Mouse (Mus musculus): ENCODE data around the gene Ppm1e. TPM values are rescaled to one million over a fixed set of nuclear protein-coding genes. Genes with fewer than 3 reads are reported as not detected.
A peak's percentile ranks its signal among the peaks of the same experiment; 100 is the strongest.

Gene Ppm1e
- 10 to 100 TPM; 18.1 to 18.7 TPM for total RNA-seq (2021)

DNA sequence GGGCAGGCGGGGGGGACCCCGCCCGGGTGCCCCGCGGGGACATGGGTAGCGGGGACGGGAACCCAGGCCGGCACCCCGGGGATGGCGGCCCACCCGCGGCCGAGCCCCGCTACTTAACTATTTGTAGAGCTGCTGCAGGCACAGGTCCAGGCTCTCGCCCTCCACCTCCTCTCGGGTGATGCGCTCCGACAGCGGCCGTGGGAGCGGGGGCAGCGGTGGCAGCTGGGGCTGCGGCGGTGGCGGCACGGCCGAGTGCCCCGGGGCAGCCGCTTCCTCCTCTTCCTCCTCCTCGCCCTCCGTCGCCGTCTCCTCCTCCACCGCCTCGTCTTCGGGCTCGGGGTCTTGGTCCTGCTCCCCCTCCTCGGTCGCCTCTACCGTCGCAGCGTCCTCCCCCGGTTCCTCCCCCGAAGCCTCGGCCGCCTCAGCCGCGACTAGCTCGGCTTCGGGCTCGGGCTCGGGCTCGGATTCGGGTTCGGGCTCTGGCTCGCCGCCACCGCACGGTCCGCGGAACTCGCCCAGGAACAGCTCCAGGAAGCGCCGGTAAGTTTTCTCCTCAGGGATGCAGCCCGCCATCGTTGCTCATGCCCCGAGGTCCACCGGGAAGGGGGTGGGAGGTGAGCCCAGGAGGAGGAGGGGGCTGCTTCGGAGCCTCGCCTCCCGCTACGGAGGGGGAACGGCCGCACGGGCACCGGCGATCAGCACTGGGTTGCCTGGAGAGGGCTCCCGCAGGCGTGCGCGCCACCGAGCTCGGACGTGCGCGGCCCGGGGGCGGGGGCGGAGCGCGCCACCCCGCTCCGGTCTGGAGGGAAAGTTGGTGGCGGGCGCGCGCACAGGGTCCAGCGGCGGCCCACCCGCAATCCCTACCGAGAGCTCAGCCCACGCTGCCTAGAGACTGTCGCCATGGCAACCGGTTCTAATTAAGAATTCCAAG lies at the start of gene Ppm1e:
TSS of gene Ppm1e (minus strand) at position 693 of the 931 bp plus-strand sequence.
- peak; percentile 82 for DNase-seq

DNA sequence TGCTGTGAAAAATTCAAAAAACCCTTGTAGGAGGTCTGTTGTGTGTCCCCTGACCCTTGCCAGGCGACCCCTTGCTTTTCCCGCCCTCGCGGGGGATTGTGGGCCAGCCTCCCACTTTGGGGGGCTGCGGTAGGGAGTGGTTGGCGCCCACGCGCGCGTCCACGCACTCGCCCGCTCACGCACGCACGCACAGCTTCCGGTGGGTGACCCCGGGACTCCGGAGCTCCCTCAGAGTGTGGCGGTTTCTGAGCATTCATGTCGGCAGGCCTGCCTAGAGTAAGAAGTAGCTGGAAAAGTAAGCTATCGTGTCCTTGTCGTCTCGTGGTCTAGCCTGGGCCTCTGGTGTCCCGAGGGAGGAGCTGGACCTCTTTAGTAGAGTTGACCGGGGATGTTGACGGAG lies 46.1 kb upstream of the Ppm1e start, which contains the start of the genes Rad51c and Tex14:
TSS of gene Rad51c (minus strand) at position 79 of the 400 bp plus-strand sequence.
TSS of gene Tex14 (plus strand) at position 190 of the 400 bp plus-strand sequence.
- DNase-seq, result no peak

DNA sequence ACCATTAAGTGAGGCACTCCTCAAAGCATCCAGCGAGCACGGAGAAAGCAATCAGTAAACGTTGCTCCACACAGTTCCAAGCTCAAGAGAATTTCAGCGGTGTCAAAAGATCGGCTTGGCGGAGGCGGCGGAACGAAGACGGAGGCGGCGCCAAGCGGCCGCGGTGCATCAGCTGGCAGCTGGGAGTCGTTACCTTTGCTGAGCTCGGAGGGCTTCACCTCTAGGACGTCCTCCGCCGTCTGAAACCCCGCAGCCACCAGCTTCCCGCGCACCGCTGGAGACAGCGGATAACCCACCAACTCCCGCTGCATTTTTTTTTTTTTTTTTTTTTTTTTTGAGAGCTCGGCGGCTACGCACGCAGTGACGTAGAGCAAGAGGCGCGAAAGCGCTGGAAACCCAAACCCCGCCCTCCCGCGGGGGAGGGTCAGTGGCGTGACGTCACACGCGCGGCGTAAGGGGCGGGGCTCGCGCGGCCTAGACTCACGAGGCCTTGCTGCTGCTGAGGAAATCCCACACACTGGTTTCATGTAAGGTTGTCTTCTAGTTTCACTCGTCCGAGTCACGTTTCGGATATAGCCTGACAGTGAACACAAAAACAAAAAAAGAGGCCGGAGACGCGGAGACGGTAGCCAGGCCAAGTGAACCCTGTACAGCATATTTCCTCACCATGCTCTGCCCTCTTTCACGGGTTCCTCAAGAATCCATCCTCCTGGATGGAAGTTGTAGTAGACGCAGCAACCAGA lies 45.5 kb upstream of the Ppm1e start:
- peak; percentile 98 for DNase-seq

DNA sequence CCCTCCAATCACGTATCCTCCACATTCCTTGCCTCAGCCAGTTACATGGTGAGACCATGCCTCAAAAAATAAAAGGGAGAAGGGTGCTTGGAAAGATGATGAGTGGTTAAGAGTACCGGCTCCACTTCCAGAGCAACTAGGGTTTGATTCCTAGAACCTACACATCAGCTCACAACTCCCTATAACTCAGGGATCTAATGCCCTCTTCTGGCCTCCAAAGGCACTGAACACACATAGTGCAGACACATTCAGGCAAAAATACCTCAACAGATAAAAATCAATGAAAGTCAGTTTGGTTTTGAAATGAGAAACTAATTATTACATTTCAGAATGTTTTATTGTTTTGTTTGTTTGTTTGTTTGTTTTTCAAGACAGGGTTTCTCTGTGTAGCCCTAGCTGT lies 39.6 kb upstream of the Ppm1e start:
- DNase-seq, result no peak

DNA sequence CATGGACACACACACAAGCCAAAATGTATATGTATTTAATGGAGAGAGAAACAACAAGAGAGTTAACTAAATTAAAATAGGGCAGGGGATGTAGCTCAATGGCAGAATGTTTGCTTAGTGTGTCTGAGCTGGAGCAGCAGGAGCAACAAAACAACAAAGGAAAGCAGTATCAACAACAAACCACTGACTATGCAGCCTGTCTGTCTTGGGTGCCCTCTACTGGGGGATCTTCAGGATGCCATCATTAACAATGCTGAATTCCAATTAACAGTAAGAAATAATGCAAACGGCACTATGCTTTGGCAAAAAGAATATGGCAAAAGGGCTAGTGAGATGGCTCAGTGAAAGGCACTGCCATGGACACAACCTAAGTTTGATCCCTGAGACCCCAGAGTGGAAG lies 35.0 kb upstream of the Ppm1e start:
- DNase-seq, result peak; percentile 58

DNA sequence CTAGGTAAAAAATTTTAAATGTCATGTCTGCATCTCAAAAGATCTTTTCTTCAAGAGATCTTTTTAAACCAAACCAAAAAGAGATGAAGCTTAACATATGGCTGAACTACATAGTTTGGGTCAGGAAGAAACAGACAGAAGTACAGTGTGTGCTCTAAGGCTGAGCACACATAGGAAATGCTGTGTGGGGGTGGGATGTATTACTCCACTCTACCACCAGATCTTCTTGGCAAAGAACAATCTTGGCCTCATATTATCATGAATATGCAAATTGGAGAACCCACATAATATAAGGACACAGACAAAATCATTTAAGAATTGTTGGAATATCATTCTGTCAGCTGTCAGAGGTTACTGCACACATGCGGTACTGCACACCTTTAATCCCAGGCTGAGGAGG lies 26.9 kb upstream of the Ppm1e start:
- DNase-seq, result no peak

DNA sequence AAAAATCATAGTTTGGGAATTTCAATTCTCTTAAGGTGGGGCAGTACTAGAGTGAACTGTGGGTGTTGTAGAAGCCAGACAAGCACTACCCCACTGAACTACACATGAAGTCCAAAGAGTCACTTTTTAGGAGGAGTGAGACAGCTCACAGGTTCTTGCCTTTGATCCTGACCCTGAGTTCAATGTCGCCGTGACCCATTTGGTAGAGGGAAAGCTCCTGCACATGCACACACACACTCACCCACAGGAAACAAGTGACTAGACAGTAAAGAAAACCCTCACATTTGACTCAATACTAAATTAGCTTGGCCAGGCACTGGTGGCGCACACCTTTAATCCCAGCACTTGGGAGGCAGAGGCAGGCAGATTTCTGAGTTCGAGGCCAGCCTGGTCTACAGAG lies 25.7 kb upstream of the Ppm1e start:
- DNase-seq, result no peak

DNA sequence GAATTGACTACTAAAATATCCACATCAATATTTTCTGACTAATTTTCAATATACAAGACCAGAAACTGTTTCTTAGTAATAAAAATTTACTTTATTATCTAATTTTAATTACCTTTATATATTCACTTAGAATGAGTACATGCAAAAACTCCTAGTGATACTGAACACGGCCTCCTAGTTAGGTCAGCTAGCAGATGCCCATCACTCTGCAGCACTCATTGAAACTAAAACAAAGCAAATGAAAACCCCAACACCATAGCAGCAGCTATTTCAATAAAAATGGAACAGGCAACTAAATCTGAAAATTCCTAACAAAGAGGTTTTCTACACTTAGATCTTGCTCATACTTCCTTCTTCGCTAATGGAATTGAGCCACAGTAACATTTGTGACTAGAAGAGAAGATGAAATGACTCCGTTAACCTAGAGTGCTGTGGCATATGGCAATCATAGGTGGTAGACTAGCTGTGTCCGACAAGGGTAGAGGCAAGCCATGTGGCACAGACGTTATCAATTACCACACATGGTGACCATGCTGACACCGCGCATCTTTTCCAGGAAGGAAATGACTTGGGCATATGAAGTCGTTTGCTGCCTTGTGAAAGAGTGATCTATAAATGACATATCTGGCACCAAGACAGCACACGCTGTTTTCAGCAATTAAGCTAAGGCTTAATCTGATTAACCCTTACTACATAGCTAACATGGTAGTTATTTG lies 9.2 kb upstream of the Ppm1e start:
- DNase-seq, result no peak

DNA sequence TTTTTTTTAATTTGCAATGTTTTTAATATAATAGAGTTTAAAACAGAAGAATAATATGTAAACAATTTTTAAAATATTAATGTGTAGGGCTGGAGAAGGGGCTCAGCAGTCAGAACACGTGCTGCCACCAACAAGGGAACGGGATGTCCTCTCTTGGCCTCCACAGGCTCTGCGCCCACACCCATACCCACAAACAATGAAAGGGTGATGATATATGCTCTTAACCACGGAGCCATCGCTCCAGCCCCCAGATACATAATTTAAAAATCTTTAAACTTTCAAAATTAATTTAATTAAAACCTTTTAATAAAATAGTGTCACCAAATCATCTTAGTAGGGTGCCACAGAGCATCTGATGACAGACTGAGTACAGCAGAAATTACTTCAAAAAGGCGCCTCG lies 8.2 kb upstream of the Ppm1e start:
- no peak for DNase-seq

DNA sequence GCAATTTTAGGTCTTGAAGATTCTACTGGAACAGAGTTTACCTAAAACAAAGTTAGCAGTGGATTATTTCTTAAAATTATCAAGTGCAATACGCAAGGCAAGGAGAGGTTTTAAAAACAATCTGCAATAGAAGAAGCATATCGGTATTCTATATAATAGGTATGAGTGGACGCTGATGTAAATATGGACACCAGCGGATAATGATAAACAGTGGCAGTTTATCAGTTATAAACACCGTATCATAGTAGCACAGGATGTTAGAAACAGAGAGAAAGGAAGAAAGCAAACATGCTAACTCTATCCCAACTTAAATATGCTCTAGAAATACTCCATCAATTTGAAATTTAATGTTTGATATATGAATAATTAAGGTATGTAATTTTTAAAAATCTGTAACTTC lies 6.3 kb upstream of the Ppm1e start:
- DNase-seq, result no peak

DNA sequence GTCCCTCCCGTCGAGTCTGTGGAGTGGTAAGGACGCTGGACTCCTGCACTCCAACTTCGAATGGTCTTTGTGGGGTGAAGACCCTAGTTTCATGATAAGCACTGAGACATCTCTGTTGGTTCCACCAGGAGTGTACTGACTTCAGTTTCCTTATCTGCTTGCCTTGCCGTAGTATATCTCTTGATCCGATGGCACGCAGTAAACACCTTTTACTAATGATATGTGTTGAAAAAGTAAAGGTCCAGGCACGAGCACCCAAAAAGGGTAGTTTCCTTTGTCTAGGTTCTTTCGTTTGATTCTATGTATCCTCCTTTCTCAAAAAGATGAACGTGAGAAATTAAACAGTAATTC lies 414 bp upstream of the Ppm1e start:
- no peak for DNase-seq

DNA sequence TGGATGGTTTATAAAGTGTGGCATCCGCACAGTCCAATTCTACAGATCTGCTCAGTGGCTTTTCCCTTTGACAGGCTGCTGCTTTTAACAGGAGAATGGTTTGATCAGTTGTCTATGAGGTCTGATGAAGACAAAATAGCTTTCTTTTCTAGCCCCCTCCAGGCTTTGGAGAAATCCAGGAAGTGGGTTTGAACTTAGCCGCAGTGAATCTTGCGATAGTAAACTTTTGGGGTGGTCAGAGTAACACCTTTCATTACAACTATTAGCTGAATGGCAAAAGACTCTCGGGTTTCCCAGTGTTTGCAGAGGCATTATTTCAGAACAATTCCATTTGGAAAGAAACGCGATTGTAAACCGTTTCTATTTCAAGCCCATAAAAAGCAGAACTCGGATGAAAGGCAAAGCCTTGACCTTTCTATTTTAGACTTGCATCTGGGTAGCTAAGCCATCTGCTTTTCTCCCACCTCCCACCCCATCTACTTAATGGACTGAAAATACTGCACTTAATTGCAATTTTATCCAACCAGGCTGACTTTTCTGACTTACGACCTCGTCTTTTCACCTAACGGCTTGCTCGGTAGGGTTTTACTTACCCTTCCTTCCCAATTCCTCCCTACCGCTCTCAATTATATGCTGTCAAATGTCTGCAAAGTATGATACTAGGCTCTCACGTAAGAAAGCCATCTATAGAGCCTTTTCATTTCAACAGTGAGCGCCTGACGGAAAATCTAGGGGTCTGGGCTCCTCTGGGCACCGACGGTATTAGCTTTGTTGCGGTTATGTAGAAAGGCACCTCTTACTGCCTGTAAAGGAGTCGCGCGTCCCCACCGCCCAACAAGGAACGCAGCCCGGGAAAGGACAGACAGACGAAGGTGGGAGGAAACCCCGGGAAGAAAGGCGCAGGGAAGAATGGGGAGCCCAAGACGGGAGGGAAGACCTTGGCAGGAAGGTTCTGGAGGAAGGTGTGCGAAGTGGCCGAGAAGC lies 1.2 kb downstream of the Ppm1e start:
- peak; percentile 19 for DNase-seq

DNA sequence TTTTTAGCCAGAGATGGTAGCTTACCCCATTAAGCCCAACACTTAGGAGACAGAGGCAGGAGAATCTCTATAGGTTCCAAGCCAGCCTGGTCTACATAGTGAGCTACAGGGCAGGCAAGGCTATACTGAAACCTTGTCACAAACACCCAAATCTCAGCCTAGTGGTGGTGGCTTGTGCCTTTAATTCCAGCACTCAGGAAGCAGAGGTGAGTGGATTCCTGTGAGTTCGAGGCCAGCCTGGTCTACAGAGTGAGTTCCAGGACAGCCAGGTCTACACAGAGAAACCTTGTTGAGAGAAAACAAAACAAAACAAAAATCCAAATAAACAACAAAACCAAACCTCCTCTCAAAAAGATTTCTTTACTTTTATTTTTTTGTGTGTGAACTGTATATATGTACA lies 4.0 kb downstream of the Ppm1e start:
- DNase-seq, result no peak

DNA sequence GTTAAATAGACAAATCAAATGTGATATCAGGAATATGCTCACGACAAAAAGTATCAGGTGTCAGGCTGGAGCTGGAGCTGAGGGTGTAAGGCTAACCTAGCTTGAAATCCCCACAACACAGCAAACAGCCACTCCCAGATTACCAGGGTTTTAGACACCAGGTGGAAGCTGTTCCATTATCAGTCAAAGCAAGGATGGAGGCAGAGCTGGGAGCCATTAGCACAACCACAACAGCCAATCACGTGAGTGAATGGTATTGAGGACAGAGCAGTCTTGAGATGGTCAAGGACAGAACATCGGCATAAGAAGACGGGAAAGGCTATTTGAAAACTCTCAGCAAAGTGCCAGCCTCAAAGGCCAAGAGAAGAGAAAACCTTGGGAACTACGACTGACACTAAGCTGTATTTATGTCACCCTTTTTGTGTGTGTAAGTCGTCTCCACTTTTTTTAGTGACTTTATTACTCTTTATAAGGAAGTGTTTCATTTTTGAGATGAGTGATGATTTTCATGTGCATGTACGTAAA lies 5.1 kb downstream of the Ppm1e start:
- no peak for DNase-seq

DNA sequence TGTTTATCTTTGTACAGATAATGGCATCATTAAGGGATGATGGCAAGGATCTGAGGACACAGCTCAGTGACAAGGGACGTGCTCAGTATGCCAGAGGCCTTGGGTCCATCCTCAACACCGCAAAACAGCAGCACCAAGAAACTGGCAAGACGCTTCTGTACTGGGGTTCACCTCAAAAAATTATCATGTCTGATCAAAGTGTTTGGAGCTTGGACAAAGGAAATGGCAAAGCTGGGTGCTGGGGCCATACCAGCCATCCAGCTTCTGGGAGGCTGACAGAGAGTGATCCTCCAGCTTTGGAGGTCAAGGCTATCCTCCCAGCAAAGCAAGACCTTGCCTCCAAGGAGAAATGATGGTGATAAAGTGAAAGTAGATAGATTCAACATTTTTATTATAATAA lies 32.4 kb downstream of the Ppm1e start:
- DNase-seq, result no peak

DNA sequence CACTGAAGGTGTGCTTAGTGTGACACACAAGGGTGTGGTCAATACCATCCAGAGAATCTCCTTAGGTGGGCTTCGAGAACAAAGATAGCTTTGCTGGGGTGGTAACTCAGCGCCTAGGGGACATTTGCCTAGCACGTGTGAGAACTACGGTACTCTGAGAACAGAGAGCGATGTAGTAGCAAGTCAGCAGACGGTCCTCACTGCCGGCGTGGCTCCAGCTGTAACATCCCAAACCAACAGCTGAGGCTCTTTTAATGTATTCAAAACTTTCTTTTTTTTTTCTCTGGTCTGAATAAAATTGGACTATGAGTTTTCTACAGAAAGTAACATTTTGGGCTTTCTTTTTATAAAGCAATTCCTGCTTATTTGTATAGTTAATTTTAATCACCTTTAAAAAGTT lies 36.3 kb downstream of the Ppm1e start:
- DNase-seq, result no peak

DNA sequence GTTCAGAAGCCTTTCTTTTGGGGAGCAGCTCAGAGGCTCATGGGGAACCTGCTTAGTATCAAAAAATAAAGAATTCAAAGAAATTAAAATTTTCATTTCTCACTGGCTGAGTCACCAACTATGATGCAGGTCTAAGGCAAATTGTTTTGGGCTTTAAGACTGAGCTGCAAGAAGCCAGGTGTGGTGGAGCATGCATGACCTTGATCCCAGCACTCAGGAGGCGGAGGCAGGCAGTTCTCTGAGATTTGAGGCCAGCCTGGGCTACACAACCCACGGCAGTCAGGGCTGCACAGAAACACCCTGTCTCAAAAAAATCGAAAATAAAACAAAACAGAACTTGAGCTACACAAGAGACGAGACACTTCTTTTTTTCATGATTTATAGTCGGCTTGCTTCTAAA lies 38.8 kb downstream of the Ppm1e start:
- DNase-seq, result no peak

DNA sequence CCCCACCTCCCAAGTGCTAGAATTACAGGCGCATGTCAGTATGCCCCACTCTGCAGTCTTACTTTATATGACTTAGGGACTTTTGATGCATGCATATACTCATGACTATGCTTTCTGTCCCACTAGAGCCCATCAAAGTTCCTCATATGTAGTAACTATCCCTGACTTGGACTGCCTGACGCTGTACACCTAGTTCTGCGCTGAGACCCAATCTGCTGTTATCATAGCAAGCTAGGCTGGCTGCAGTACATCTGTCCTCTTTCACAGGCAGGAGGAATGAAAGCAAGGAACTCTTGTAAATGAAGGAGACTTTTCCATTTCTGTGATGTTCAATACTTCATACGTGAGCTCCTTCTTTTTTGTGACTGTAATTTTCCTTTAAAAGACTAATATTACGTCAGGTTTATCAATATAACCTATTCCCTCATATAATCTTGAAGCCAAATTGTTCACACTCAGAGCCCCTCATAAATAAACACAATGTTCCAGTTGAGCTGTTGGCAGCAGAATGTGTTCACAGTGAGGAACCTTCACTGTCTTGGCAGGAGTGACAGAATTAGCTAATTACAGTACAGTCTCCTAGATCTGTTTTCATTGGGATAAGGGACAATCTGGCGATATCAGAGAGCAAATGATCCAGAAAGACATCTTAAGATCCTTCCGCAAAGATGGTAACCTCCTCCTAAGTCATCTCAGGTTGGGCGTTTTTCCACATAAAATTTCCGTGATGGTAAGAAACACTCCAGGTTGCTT lies 39.7 kb downstream of the Ppm1e start:
- DNase-seq, result no peak

DNA sequence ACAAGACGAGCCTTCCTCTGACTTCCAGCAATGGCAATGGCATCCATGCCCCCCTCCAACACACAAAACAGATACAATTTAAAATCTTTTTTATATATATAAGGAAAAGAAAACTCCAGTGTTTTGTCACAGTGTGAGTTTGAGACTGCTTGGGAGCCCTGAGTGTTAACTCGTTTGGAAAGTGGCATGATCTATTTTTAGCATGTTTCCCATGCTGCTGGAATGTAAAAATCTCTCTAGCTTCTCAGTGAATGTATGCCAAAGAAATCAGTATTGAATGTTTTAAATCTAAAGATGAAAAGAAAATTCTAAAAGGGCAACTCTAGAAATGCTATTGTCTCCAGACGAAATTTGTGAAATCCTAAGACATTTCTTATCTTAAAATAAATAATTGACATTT lies 45.3 kb downstream of the Ppm1e start:
- no peak for DNase-seq

DNA sequence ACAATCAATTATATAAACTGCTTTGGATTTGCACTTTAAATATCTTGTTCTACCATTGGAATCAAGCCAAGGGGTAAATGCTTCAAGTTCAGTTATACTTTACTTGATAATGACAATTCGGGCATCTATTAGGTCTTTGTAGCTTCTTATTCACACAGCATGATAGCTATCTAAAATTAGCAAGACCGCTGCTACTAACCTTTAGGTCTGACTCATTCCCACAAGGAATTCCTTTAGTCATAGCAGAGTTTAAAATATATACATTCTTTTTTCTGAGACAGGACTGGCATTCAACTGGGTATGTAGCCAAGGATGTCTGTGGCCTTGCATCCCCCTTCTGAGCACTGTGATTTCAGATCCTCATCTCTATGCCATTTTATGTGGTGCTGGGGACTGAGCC lies 48.5 kb downstream of the Ppm1e start:
- no peak for DNase-seq
